Mouse (Mus musculus): ENCODE data around the gene Brca2. TPM values are rescaled to one million over a fixed set of nuclear protein-coding genes. Genes with fewer than 3 reads are reported as not detected.

The Brca2 gene
- polyA plus RNA-seq, 1 experiment from 2014 or later, result 32.9 TPM

- no peak overlapping the region for H3K4me2 ChIP-seq (ENCODE audit: low read depth, severe bottlenecking)
- 91% methylated on average over 1 of the region's 1 CpGs for whole genome bisulfite sequencing
- H3K9ac ChIP-seq (ENCODE audit: low read length), result no peak overlapping the region
- H3K27ac ChIP-seq (replicated peaks; ENCODE audit: low read depth, low read length), result no peak overlapping the region
- H3K27me3 ChIP-seq (ENCODE audit: control insufficient read depth, insufficient read depth, low read length), result no peaks in the 10 kb centered on the region
- H3K36me3 ChIP-seq (ENCODE audit: control insufficient read depth, insufficient read depth, low read length), result no peaks in the 10 kb centered on the region
- no peak overlapping the region for H3K4me3 ChIP-seq (ENCODE audit: low read depth, low read length)
- H3K4me1 ChIP-seq (ENCODE audit: control insufficient read depth, insufficient read depth, low read length), result no peaks in the 10 kb centered on the region
- ATAC-seq (ENCODE audit: insufficient number of reproducible peaks, low FRiP score, low TSS enrichment, low read depth) (no peak), DNase-seq (ENCODE audit: low spot score) (no peak)
- no peaks in the 10 kb centered on the region for H3K9me3 ChIP-seq (ENCODE audit: control insufficient read depth, low read length)
Measured at GRCm38 (mm10) chr5:150611136-150611535, 88.7 kb downstream of the Brca2 start.

- Histone ChIP-seq H3K4me1 (ENCODE audit: control insufficient read depth, insufficient read depth, low read length) (no peaks in the 10 kb centered on the region), H3K9ac (ENCODE audit: low read length) (no peak overlapping the region), H3K9me3 (ENCODE audit: control insufficient read depth, low read length) (no peaks in the 10 kb centered on the region), H3K4me3 (ENCODE audit: low read depth, low read length) (no peak overlapping the region), H3K27ac (replicated peaks; ENCODE audit: low read depth, low read length) (no peak overlapping the region), H3K27me3 (ENCODE audit: control insufficient read depth, insufficient read depth, low read length) (no peaks in the 10 kb centered on the region), H3K36me3 (ENCODE audit: control insufficient read depth, insufficient read depth, low read length) (no peaks in the 10 kb centered on the region), H3K4me2 (ENCODE audit: low read depth, severe bottlenecking) (no peak overlapping the region)
- DNase-seq (ENCODE audit: low spot score), result no peak
- WGBS, result 73% methylated on average over 12 of the region's 12 CpGs
- no peak for ATAC-seq (ENCODE audit: insufficient number of reproducible peaks, low FRiP score, low TSS enrichment, low read depth)
Measured at GRCm38 (mm10) chr5:150611697-150612096, 89.3 kb downstream of the Brca2 start.

GRCm38 (mm10) chr5:150614054-150614453 lies 91.6 kb downstream of the Brca2 start:
- H3K36me3 ChIP-seq (ENCODE audit: control insufficient read depth, insufficient read depth, low read length), result no peaks in the 10 kb centered on the region
- ATAC-seq (ENCODE audit: insufficient number of reproducible peaks, low FRiP score, low TSS enrichment, low read depth) (no peak), DNase-seq (ENCODE audit: low spot score) (no peak)
- no peaks in the 10 kb centered on the region for H3K4me1 ChIP-seq (ENCODE audit: control insufficient read depth, insufficient read depth, low read length)
- no peak overlapping the region for H3K27ac ChIP-seq (replicated peaks; ENCODE audit: low read depth, low read length)
- H3K9me3 ChIP-seq (ENCODE audit: control insufficient read depth, low read length), result no peaks in the 10 kb centered on the region
- H3K4me3 ChIP-seq (ENCODE audit: low read depth, low read length), result no peak overlapping the region
- H3K9ac ChIP-seq (ENCODE audit: low read length), result no peak overlapping the region
- WGBS, result 86% methylated on average over 2 of the region's 2 CpGs
- no peaks in the 10 kb centered on the region for H3K27me3 ChIP-seq (ENCODE audit: control insufficient read depth, insufficient read depth, low read length)
- no peak overlapping the region for H3K4me2 ChIP-seq (ENCODE audit: low read depth, severe bottlenecking)

GRCm38 (mm10) chr5:150616216-150616615 lies 93.8 kb downstream of the Brca2 start:
- 91% methylated on average over 2 of the region's 2 CpGs for WGBS
- Histone ChIP-seq H3K9me3 (ENCODE audit: control insufficient read depth, low read length) (no peaks in the 10 kb centered on the region), H3K36me3 (ENCODE audit: control insufficient read depth, insufficient read depth, low read length) (no peaks in the 10 kb centered on the region), H3K9ac (ENCODE audit: low read length) (no peak overlapping the region), H3K27me3 (ENCODE audit: control insufficient read depth, insufficient read depth, low read length) (no peaks in the 10 kb centered on the region), H3K4me1 (ENCODE audit: control insufficient read depth, insufficient read depth, low read length) (no peaks in the 10 kb centered on the region), H3K4me2 (ENCODE audit: low read depth, severe bottlenecking) (no peak overlapping the region), H3K4me3 (ENCODE audit: low read depth, low read length) (no peak overlapping the region), H3K27ac (replicated peaks; ENCODE audit: low read depth, low read length) (no peak overlapping the region)
- no peak for DNase-seq (ENCODE audit: low spot score)
- no peak for ATAC-seq (ENCODE audit: insufficient number of reproducible peaks, low FRiP score, low TSS enrichment, low read depth)

- WGBS, result 68% methylated on average over 3 of the region's 3 CpGs
- Histone ChIP-seq H3K27me3 (ENCODE audit: control insufficient read depth, insufficient read depth, low read length) (no peaks in the 10 kb centered on the region), H3K36me3 (ENCODE audit: control insufficient read depth, insufficient read depth, low read length) (no peaks in the 10 kb centered on the region), H3K9me3 (ENCODE audit: control insufficient read depth, low read length) (no peaks in the 10 kb centered on the region), H3K4me3 (ENCODE audit: low read depth, low read length) (no peak overlapping the region), H3K4me2 (ENCODE audit: low read depth, severe bottlenecking) (no peak overlapping the region), H3K27ac (replicated peaks; ENCODE audit: low read depth, low read length) (no peak overlapping the region), H3K4me1 (ENCODE audit: control insufficient read depth, insufficient read depth, low read length) (no peaks in the 10 kb centered on the region), H3K9ac (ENCODE audit: low read length) (no peak overlapping the region)
- ATAC-seq (ENCODE audit: insufficient number of reproducible peaks, low FRiP score, low TSS enrichment, low read depth), result no peak
- DNase-seq (ENCODE audit: low spot score), result no peak
Measured at GRCm38 (mm10) chr5:150616731-150617130, 94.3 kb downstream of the Brca2 start.

GRCm38 (mm10) chr5:150618599-150619355 lies 96.3 kb downstream of the Brca2 start:
- 89% methylated on average over 10 of the region's 10 CpGs for WGBS
- no peak overlapping the region for H3K4me2 ChIP-seq (ENCODE audit: low read depth, severe bottlenecking)
- DNase-seq (ENCODE audit: low spot score) (no peak), ATAC-seq (ENCODE audit: insufficient number of reproducible peaks, low FRiP score, low TSS enrichment, low read depth) (no peak)
- no peak overlapping the region for H3K4me3 ChIP-seq (ENCODE audit: low read depth, low read length)
- no peaks in the 10 kb centered on the region for H3K4me1 ChIP-seq (ENCODE audit: control insufficient read depth, insufficient read depth, low read length)
- no peak overlapping the region for H3K9ac ChIP-seq (ENCODE audit: low read length)
- no peaks in the 10 kb centered on the region for H3K27me3 ChIP-seq (ENCODE audit: control insufficient read depth, insufficient read depth, low read length)
- no peaks in the 10 kb centered on the region for H3K9me3 ChIP-seq (ENCODE audit: control insufficient read depth, low read length)
- no peaks in the 10 kb centered on the region for H3K36me3 ChIP-seq (ENCODE audit: control insufficient read depth, insufficient read depth, low read length)
- H3K27ac ChIP-seq (replicated peaks; ENCODE audit: low read depth, low read length), result no peak overlapping the region

Other genes with a start within 250 kb of the Brca2 start
- gene Zar1l, start 4.5 kb upstream of the Brca2 start, polyA plus RNA-seq (2014; fragmentation: Nextera tagmentation; extraction: Ambion mirVana), result not detected in 2 replicates
- gene N4bp2l1, start 74.6 kb downstream of the Brca2 start, polyA plus RNA-seq (2014; fragmentation: Nextera tagmentation; extraction: Ambion mirVana), result 2.6 and 3.8 TPM in 2 replicates
- 52.4 and 53.0 TPM in 2 replicates for gene N4bp2l2, start 143.6 kb downstream of the Brca2 start, polyA plus RNA-seq (2014; fragmentation: Nextera tagmentation; extraction: Ambion mirVana)
- 52.7 and 54.3 TPM in 2 replicates for gene Pds5b, start 151.1 kb downstream of the Brca2 start, polyA plus RNA-seq (2014; fragmentation: Nextera tagmentation; extraction: Ambion mirVana)

All from limb, embryonic 11.5 days (tissue).